Mouse (Mus musculus): ENCODE measurements around the gene Plcb2.

The Plcb2 gene

DNA sequence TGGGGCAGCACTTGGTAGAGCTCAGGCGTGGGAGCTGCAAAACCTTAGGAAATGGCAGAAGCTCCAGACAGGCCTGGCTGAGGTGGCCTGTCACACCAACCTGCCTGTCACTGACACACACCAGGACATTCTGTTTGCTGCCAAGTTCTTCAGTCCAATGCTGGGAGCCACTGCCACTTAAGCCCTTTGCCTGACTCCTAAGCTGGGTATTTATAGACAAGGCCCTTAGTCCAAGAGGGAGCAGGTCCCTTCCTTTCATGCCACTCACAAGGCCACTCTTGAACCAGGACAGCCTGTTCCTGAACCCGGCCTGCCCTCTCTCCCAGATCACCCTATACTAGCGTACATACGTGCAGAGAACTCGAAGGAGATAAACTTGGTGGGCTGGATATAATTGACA is 11.6 kb downstream of the Plcb2 start:
- no peak for DNase-seq (ENCODE audit: low spot score in 2 of 2)

DNA sequence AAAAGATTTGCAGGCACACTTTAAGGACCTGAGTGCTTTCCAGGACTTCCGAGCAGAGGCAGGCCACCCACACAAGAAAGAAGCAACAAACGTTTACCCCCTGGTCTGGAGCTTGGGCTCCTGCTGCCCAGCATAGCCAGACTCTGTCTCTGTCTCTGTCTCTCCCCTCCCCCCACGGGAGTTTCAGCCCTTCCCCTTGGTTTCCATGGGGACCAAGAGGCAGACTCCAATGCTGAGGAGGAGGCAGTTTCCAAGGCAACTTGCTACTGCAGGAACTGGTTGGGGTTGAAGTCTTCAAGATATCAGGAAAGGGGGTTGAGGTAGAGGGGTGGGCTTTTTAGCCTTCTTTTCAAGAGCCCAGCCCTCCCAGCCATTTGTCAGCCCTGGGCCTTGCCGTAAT is 14.0 kb downstream of the Plcb2 start:
- no peak for DNase-seq (ENCODE audit: low spot score in 2 of 2)

GRCm38 (mm10) chr2:118713631-118714030 is 14.6 kb downstream of the Plcb2 start:
- no peak for DNase-seq (ENCODE audit: low spot score in 2 of 2)

- peak in 1 of 2 experiments; percentile 24 for DNase-seq (ENCODE audit: low spot score in 2 of 2)
Observed at GRCm38 (mm10) chr2:118711038-118711494, 17.2 kb downstream of the Plcb2 start.

DNA sequence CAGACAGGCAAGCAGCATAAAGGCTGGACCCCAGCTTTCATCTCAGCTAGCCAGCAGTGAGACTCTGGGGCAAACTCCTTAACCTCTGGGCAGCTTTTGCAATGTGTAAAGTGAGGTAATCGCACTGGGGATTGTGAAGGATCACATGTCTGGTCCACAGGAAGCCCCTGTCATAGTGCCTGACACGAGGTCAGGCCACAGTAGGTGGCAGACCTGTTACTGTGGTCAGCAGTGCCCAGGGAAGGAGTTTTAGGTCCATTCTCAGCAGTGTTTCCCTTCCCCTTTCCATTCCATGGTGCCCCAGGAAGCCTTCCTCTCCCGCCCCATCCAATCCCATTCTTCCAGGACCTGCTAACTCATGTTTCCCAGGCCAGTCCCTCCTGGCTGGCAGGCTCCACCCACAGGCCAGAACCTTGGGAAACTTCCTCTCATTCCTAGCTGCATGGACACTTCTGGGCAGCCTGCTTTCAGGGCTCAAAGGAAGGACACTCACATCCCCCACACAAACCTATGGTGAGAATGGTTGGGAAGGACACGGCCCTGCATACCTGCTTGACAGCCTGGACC is 18.5 kb downstream of the Plcb2 start:
- DNase-seq (ENCODE audit: low spot score in 2 of 2) = no peak

GRCm38 (mm10) chr2:118708472-118708871 is 19.8 kb downstream of the Plcb2 start:
- DNase-seq (ENCODE audit: low spot score in 2 of 2) = no peak

GRCm38 (mm10) chr2:118706436-118706835 is 21.8 kb downstream of the Plcb2 start:
- DNase-seq (ENCODE audit: low spot score in 2 of 2) = no peak

DNA sequence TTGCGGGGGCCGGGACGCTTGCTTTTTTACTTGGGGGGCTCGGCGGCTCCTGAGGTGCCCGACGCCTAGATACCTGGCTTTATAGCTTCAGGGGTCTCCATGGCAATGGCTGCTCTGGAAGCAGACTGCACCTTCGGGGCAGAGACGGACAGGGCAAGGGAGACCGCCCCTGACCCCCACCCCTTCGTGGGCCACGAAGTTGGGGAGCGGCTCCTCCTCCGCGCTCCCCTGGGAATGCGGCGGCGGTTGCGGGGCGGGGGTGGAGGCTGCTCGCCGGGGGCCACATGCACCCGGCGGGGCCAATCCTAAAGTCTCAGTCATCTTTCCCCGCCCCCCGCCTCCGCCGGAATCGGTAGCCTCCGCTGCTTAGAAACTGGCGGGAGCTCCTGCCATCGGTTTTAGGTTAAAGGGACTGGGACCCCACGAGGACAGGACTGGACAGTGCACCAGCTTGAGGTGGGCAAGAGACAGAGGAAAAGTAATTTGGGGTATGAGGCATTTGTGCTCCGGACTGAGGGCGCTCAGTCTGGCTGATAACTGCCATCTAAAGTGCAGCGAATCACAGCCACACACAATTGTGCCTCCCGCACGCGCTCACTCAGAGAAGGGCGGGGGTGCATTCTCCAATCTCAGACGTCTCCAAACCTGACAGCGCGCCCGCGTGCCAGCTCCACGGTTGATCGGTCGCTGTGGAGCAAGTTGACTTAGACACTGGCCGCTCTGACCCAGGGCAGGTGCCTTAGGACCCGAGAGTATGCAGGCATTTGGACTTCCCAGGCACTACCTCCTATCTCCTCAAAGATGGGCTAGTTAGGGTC is 24.1 kb downstream of the Plcb2 start, which contains the start of gene Ankrd63:
Gene Ankrd63, minus strand, starts transcription at position 51 of the 818 bp plus-strand sequence.
- DNase-seq (ENCODE audit: low spot score in 2 of 2) = no peak

DNA sequence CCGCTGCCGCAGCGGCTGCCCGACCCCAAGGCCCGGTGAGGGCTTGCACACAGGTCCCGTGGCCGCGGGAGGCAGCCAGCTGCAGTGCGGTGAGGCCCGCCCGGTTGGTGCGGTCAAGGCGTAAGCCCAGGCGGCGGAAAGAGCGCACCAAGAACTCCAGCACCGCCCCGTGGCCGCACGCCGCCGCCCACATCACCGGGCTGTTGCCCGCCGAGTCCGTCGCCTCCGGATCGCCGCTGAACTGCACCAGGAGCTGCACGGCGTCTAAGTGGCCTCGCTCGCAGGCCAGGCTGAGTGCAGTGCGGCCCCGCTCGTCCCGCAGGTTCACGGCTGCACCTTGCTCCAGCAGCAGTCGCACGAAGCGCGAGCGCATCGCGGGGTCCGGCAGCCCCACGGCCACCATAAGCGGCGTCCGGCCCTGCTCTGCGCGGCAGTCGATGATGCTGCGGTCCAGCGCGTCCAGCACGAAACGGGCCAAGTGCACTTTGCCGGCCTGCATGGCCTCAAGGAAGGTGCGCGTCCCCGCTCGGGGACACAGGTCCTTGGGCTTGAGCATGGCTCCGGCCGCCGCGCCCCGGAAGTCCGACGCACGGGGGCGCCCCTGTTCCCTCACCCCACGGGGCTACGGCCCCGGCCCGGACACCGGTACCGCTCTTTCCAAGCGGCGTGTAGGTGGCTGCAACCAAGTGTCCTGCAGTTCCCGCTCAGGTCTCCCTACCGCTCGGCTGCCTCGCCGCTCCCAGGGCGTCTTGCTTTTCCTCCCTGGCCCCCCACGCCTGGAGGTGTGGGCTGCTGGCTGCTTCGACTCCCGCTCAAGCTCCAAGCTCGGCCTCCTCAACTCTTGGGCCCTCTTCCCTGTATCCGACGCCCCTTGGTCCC is 25.1 kb downstream of the Plcb2 start:
- no peak for DNase-seq (ENCODE audit: low spot score in 2 of 2)

GRCm38 (mm10) chr2:118701971-118702882 is 26.0 kb downstream of the Plcb2 start:
- no peak for DNase-seq (ENCODE audit: low spot score in 2 of 2)

- DNase-seq (ENCODE audit: low spot score in 2 of 2) = no peak
Observed at GRCm38 (mm10) chr2:118701161-118701560, 27.1 kb downstream of the Plcb2 start.

DNA sequence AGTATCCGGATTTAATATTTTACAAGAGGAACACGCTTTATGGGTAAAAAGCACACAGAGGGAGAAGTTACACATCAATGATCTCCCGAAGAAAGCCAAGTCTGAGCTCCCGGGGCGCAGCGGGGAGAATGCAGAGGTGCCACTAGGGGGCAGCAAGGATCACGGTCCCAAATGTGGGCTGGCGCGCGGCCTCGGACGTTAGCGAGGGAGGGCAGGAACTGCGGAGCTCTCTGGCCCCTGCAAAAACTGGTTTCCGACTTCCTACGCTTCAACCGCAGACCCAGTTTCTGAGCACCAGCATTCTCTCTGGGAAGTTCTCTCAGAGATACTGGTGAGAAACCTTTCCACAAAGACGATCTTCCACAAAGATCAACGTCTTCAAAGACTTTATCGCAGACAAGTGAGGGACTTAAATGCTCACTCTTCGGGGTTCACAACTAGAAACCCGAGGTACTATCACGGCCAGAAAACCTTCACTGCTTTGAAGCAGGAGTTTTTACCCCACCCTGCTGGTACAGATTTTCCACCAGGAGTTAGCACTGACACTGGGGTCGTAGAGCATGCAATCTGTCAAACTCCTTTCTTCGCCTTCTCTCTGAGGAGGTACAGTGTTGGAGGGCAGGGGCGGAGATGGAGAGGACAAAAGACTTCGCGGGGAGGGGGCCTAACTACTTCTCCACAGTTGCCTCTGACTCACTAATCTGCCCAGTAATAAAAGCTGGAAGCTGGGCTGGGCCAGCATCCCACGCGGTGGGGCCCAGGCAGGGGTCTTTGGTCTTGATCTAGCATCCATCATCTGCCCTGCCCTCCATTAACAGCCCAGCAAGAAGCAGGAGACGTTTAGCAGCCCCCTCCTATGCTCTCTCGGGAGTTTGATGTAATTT is 27.8 kb downstream of the Plcb2 start:
- DNase-seq (ENCODE audit: low spot score in 2 of 2) = peak; percentile 52 to 85

DNA sequence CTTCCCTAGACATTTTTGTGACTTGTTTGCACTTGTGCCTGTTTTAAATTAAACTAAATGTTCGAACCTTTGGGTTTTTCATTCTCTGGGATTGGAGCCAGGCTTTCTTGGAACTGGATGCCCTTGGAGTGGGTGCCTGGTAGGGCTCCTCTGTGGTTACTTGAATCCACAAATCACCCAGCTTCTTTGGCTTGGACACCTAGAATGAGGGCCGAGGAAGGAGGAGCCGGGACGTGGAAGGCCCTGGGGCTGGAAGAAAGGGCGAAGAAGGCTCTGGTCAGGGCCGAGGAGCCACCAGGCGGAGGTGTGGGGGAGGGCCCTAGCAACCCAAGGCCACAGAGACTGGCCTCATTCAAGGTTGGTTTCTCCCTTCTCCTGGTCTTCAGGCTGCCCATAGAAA is 30.3 kb downstream of the Plcb2 start:
- no peak for DNase-seq (ENCODE audit: low spot score in 2 of 2)

DNA sequence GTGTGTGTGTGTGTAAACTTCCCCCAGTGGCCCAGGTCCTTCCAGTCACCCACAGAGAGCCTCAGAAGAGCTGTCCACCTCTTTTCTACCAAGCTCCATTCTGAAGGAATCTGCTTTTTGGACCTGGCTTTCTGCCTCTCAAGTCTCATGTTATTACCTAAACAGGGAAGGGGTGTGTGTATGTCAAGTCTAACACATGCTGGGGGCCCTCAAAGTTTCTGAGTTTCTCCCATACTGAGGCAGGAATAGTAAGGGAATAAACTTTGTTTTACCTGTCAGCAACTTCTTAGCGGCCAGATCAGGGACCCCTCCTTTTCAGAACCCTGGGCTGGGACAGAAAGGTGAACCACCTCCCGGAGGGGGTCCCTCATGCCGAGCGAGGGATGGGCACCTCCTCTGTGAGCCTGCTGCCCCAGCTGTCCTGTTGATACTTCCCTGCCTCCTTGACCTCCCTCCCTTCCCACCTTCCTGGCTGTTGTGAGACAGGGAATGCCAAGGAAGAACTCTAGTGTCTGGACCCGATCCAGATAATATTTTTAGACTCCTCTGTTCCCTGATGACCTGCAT is 30.8 kb downstream of the Plcb2 start:
- no peak for DNase-seq (ENCODE audit: low spot score in 2 of 2)

DNA sequence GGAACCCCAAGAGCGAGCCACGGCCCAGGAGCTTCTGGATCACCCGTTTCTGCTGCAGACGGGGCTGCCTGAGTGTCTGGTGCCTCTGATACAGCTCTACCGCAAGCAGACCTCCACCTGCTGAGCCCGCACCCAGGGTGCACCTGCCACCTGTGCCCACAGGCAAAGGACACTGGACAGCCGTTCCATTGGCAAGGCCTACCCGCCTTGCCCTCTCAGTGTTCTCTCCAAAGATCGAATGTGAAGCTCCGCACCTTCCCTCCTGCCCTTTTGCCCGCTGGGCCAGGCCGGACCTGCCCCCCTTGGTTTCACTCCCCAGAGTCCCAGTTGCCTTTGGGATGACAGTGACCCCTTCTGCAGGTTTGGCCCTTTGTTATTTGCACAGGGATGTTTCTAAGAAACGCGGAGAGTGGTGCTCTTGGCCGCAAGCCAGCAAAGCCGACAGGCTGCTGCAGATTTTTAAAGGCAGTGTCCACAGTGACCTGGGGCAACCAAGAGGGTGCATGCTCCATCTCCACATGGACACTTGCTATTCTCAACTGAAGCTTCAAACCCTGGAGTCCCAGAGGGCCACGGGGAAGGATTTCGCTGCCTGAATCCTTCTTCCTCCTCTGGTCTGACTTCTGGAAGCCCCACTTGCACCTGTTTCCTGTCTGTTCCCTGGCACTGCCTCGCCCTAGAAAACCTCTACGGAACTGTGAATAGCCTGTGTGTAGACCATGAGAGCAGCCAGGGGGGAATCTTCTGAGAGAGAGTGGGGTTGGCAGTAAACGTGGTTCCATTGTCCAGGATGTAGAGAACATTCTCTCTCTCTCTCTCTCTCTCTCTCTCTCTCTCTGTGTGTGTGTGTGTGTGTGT is 31.6 kb downstream of the Plcb2 start:
- DNase-seq (ENCODE audit: low spot score in 2 of 2) = peak in 1 of 2 experiments; percentile 31

DNA sequence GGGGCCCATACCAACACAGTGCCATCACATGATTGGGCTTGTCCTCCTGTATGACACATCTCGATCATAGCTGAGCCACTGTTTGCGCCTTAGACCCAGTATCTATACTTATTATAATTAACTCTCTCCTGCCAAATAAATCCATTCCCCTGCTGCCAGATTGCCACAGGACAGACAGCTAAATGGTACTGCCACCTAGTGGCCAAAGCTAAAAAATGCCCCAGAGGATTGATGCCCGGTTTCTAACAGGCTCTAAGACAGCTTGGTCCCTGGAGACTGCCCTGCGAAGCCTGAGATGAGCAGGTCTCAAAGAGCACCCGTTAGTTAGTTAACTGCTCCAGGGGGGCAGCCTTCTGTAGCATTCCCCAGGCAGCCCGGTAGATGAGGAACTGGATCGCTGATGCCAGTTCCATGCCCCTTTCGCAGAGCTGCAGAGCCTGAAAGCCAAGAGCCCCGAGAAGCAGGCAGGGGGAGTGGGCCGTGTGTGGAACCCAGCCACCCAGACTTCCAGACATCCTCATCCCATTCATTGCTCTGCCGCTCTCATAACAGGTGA is 32.5 kb downstream of the Plcb2 start:
- DNase-seq (ENCODE audit: low spot score in 2 of 2) = peak; percentile 34 to 69

DNA sequence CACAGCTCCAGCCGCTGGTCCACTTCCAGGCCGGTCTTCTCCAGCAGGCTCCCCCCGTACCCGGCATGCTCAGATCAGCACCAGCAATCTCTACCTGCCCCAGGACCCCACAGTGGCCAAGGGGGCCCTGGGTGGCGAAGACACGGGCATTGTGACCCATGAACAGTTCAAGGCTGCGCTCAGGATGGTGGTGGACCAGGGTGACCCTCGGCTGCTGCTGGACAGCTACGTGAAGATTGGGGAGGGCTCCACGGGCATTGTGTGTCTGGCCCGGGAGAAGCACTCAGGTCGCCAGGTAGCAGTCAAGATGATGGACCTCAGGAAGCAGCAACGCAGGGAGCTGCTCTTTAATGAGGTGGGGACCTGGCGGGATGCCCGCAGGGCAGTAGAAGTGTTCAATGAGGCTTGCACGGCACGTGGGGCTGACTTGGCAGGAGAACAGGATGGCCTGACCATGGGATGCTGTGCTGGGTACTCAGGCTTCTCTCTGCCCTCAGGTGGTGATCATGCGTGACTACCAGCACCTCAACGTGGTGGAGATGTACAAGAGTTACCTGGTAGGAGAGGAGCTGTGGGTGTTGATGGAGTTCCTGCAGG is 34.8 kb downstream of the Plcb2 start:
- no peak for DNase-seq (ENCODE audit: low spot score in 2 of 2)

DNA sequence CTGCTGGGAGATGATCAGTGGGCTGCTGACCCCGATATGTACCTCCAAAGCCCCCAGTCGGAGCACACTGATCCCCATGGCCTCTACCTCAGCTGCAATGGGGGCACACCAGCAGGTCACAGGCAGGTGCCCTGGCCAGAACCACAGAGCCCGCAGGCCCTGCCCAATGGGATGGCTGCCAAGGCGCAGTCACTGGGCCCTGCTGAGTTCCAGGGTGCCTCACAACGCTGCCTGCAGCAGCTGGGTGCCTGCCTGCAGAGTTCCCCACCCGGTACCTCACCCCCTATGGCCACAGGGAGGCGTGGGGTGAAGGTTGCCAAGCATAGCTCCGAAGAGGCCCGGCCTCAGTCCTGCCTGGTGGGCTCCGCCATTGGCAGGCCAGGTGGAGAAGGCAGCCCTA is 38.4 kb downstream of the Plcb2 start:
- no peak for DNase-seq (ENCODE audit: low spot score in 2 of 2)
